Mouse (Mus musculus): ENCODE data around the gene Tcf12. TPM values are rescaled to one million over a fixed set of nuclear protein-coding genes. Genes with fewer than 3 reads are reported as not detected.

Tcf12 gene
- polyA plus RNA-seq, 1 experiment from 2014 or later = 37.2 TPM

GRCm38 (mm10) chr9:71877867-71878266 lies 233.8 kb downstream of the Tcf12 start:
- ATAC-seq (replicated peaks; ENCODE audit: low FRiP score) = no peak
- H3K9ac ChIP-seq (ENCODE audit: low read depth, low read length) = no peak overlapping the region
- H3K36me3 ChIP-seq (ENCODE audit: control insufficient read depth, insufficient read depth, low read length) = peaks cover 11% of the 10 kb centered on the region

GRCm38 (mm10) chr9:71874761-71875160 lies 236.9 kb downstream of the Tcf12 start:
- Histone ChIP-seq H3K4me1 (replicated peaks; ENCODE audit: control insufficient read depth, insufficient read depth, low read length) (no peaks in the 10 kb centered on the region), H3K36me3 (ENCODE audit: control insufficient read depth, insufficient read depth, low read length) (peaks cover 8% of the 10 kb centered on the region), H3K27me3 (replicated peaks; ENCODE audit: control insufficient read depth, insufficient read depth, low read length) (no peaks in the 10 kb centered on the region), H3K9ac (ENCODE audit: low read depth, low read length) (no peak overlapping the region), H3K4me2 (no peak overlapping the region), H3K4me3 (ENCODE audit: low read depth, low read length) (no peak overlapping the region), H3K27ac (ENCODE audit: low read depth, low read length) (0 out of 2 replicates have a peak overlapping the region, but pooled peaks have one; percentile 11), H3K9me3 (ENCODE audit: control insufficient read depth, low read length) (no peaks in the 10 kb centered on the region)
- no peak for ATAC-seq (replicated peaks; ENCODE audit: low FRiP score)
- no peak for DNase-seq (ENCODE audit: low spot score)
- 87% methylated on average over 2 of the region's 2 CpGs for WGBS

More at GRCm38 (mm10) chr9:71877867-71878266, 233.8 kb downstream of the Tcf12 start:
- Histone ChIP-seq H3K27ac (ENCODE audit: low read depth, low read length) (no peak overlapping the region), H3K9me3 (ENCODE audit: control insufficient read depth, low read length) (no peaks in the 10 kb centered on the region), H3K4me1 (replicated peaks; ENCODE audit: control insufficient read depth, insufficient read depth, low read length) (no peaks in the 10 kb centered on the region; the same call in 1 of the 2 replicates), H3K27me3 (replicated peaks; ENCODE audit: control insufficient read depth, insufficient read depth, low read length) (no peaks in the 10 kb centered on the region), H3K4me2 (no peak overlapping the region), H3K4me3 (ENCODE audit: low read depth, low read length) (no peak overlapping the region)
- WGBS = 92% methylated on average over 3 of the region's 3 CpGs
- no peak for DNase-seq (ENCODE audit: low spot score)

GRCm38 (mm10) chr9:71874035-71874572 lies 237.6 kb downstream of the Tcf12 start:
- Histone ChIP-seq H3K9ac (ENCODE audit: low read depth, low read length) (no peak overlapping the region), H3K27me3 (replicated peaks; ENCODE audit: control insufficient read depth, insufficient read depth, low read length) (no peaks in the 10 kb centered on the region), H3K4me3 (ENCODE audit: low read depth, low read length) (no peak overlapping the region), H3K9me3 (ENCODE audit: control insufficient read depth, low read length) (no peaks in the 10 kb centered on the region), H3K4me2 (no peak overlapping the region), H3K36me3 (ENCODE audit: control insufficient read depth, insufficient read depth, low read length) (peaks cover 8% of the 10 kb centered on the region), H3K27ac (ENCODE audit: low read depth, low read length) (0 out of 2 replicates have a peak overlapping the region, but pooled peaks have one; percentile 11), H3K4me1 (replicated peaks; ENCODE audit: control insufficient read depth, insufficient read depth, low read length) (no peaks in the 10 kb centered on the region)
- DNase-seq (ENCODE audit: low spot score) = no peak
- no peak for ATAC-seq (replicated peaks; ENCODE audit: low FRiP score)
- WGBS = 77% methylated on average over 3 of the region's 3 CpGs

- H3K4me2 ChIP-seq = no peak overlapping the region
- ATAC-seq (replicated peaks; ENCODE audit: low FRiP score) (no peak), DNase-seq (ENCODE audit: low spot score) (no peak)
- no peak overlapping the region for H3K4me3 ChIP-seq (ENCODE audit: low read depth, low read length)
- H3K9ac ChIP-seq (ENCODE audit: low read depth, low read length) = no peak overlapping the region
- no peak overlapping the region for H3K27ac ChIP-seq (ENCODE audit: low read depth, low read length)
- H3K36me3 ChIP-seq (ENCODE audit: control insufficient read depth, insufficient read depth, low read length) = peaks cover 5% of the 10 kb centered on the region; the same call in 1 of the 2 replicates
- no peaks in the 10 kb centered on the region for H3K4me1 ChIP-seq (replicated peaks; ENCODE audit: control insufficient read depth, insufficient read depth, low read length)
- no peaks in the 10 kb centered on the region for H3K9me3 ChIP-seq (ENCODE audit: control insufficient read depth, low read length)
- WGBS = 88% methylated on average over 7 of the region's 7 CpGs
- H3K27me3 ChIP-seq (replicated peaks; ENCODE audit: control insufficient read depth, insufficient read depth, low read length) = no peaks in the 10 kb centered on the region
Observed at GRCm38 (mm10) chr9:71863338-71863737, 248.3 kb downstream of the Tcf12 start.

GRCm38 (mm10) chr9:71861629-71862028 lies 250.0 kb downstream of the Tcf12 start:
- H3K9me3 ChIP-seq (ENCODE audit: control insufficient read depth, low read length) = no peaks in the 10 kb centered on the region
- no peak overlapping the region for H3K27ac ChIP-seq (ENCODE audit: low read depth, low read length)
- H3K4me3 ChIP-seq (ENCODE audit: low read depth, low read length) = no peak overlapping the region
- no peaks in the 10 kb centered on the region for H3K27me3 ChIP-seq (replicated peaks; ENCODE audit: control insufficient read depth, insufficient read depth, low read length)
- WGBS = 66% methylated on average over 2 of the region's 2 CpGs
- H3K4me1 ChIP-seq (replicated peaks; ENCODE audit: control insufficient read depth, insufficient read depth, low read length) = no peaks in the 10 kb centered on the region
- ATAC-seq (replicated peaks; ENCODE audit: low FRiP score) = no peak
- peaks cover 6% of the 10 kb centered on the region; the same call in 1 of the 2 replicates for H3K36me3 ChIP-seq (ENCODE audit: control insufficient read depth, insufficient read depth, low read length)
- H3K9ac ChIP-seq (ENCODE audit: low read depth, low read length) = no peak overlapping the region
- H3K4me2 ChIP-seq = no peak overlapping the region
- DNase-seq (ENCODE audit: low spot score) = no peak

GRCm38 (mm10) chr9:71857926-71858325 lies 253.7 kb downstream of the Tcf12 start:
- no peak overlapping the region for H3K4me2 ChIP-seq
- no peak overlapping the region for H3K9ac ChIP-seq (ENCODE audit: low read depth, low read length)
- H3K9me3 ChIP-seq (ENCODE audit: control insufficient read depth, low read length) = no peaks in the 10 kb centered on the region
- ATAC-seq (replicated peaks; ENCODE audit: low FRiP score) (no peak), DNase-seq (ENCODE audit: low spot score) (no peak)
- WGBS = 87% methylated on average over 1 of the region's 1 CpGs
- H3K27me3 ChIP-seq (replicated peaks; ENCODE audit: control insufficient read depth, insufficient read depth, low read length) = no peaks in the 10 kb centered on the region
- no peak overlapping the region for H3K4me3 ChIP-seq (ENCODE audit: low read depth, low read length)
- H3K27ac ChIP-seq (ENCODE audit: low read depth, low read length) = no peak overlapping the region
- peaks cover 16% of the 10 kb centered on the region; the same call in 1 of the 2 replicates for H3K36me3 ChIP-seq (ENCODE audit: control insufficient read depth, insufficient read depth, low read length)
- H3K4me1 ChIP-seq (replicated peaks; ENCODE audit: control insufficient read depth, insufficient read depth, low read length) = no peaks in the 10 kb centered on the region

GRCm38 (mm10) chr9:71853904-71854303 lies 257.8 kb downstream of the Tcf12 start:
- Histone ChIP-seq H3K4me1 (replicated peaks; ENCODE audit: control insufficient read depth, insufficient read depth, low read length) (no peaks in the 10 kb centered on the region), H3K27ac (ENCODE audit: low read depth, low read length) (no peak overlapping the region), H3K36me3 (ENCODE audit: control insufficient read depth, insufficient read depth, low read length) (peaks cover 22% of the 10 kb centered on the region), H3K9ac (ENCODE audit: low read depth, low read length) (no peak overlapping the region), H3K4me3 (ENCODE audit: low read depth, low read length) (no peak overlapping the region), H3K27me3 (replicated peaks; ENCODE audit: control insufficient read depth, insufficient read depth, low read length) (no peaks in the 10 kb centered on the region), H3K4me2 (no peak overlapping the region), H3K9me3 (ENCODE audit: control insufficient read depth, low read length) (no peaks in the 10 kb centered on the region)
- ATAC-seq (replicated peaks; ENCODE audit: low FRiP score) (no peak), DNase-seq (ENCODE audit: low spot score) (no peak)
- WGBS = 70% methylated on average over 3 of the region's 3 CpGs

GRCm38 (mm10) chr9:71850283-71850682 lies 261.4 kb downstream of the Tcf12 start:
- Histone ChIP-seq H3K9ac (ENCODE audit: low read depth, low read length) (no peak overlapping the region), H3K4me2 (no peak overlapping the region), H3K36me3 (ENCODE audit: control insufficient read depth, insufficient read depth, low read length) (peaks cover 18% of the 10 kb centered on the region), H3K4me1 (replicated peaks; ENCODE audit: control insufficient read depth, insufficient read depth, low read length) (no peaks in the 10 kb centered on the region), H3K9me3 (ENCODE audit: control insufficient read depth, low read length) (no peaks in the 10 kb centered on the region), H3K27ac (ENCODE audit: low read depth, low read length) (no peak overlapping the region), H3K4me3 (ENCODE audit: low read depth, low read length) (no peak overlapping the region), H3K27me3 (replicated peaks; ENCODE audit: control insufficient read depth, insufficient read depth, low read length) (no peaks in the 10 kb centered on the region)
- 61% methylated on average over 1 of the region's 1 CpGs for WGBS
- ATAC-seq (replicated peaks; ENCODE audit: low FRiP score) (no peak), DNase-seq (ENCODE audit: low spot score) (no peak)

- Histone ChIP-seq H3K27me3 (replicated peaks; ENCODE audit: control insufficient read depth, insufficient read depth, low read length) (no peaks in the 10 kb centered on the region), H3K9ac (ENCODE audit: low read depth, low read length) (no peak overlapping the region), H3K4me3 (ENCODE audit: low read depth, low read length) (no peak overlapping the region), H3K4me1 (replicated peaks; ENCODE audit: control insufficient read depth, insufficient read depth, low read length) (no peaks in the 10 kb centered on the region), H3K36me3 (ENCODE audit: control insufficient read depth, insufficient read depth, low read length) (peaks cover 24% of the 10 kb centered on the region), H3K27ac (ENCODE audit: low read depth, low read length) (no peak overlapping the region), H3K4me2 (no peak overlapping the region), H3K9me3 (ENCODE audit: control insufficient read depth, low read length) (no peaks in the 10 kb centered on the region)
- ATAC-seq (replicated peaks; ENCODE audit: low FRiP score) = no peak
- 77% methylated on average over 3 of the region's 3 CpGs for WGBS
- no peak for DNase-seq (ENCODE audit: low spot score)
Observed at GRCm38 (mm10) chr9:71848392-71848791, 263.3 kb downstream of the Tcf12 start.
